Mouse (Mus musculus) bone marrow macrophage, adult 2 months (primary cell): ENCODE data around the gene Dhx9. TPM values are rescaled to one million over a fixed set of nuclear protein-coding genes. Genes with fewer than 3 reads are reported as not detected.
"Not testable (repeated sequence)": the region's sequence is repeated elsewhere in the genome, so short reads cannot be mapped to it uniquely, and the experiment has no call there.

Experiments
- H3K27ac ChIP-seq: 2 replicates; pipeline ENCODE4 v1.5.1; 2012; ENCODE audit warnings: low read depth, low read length; ENCODE audit not compliant: insufficient read depth
- H3K4me1 ChIP-seq: 2 replicates; pipeline ENCODE4 v1.6.1; 2012; ENCODE audit warnings: low read length; ENCODE audit not compliant: control insufficient read depth, insufficient read depth
- H3K4me3 ChIP-seq: 2 replicates; pipeline ENCODE4 v1.5.1; 2012; ENCODE audit warnings: mild to moderate bottlenecking, low read length, moderate library complexity; ENCODE audit not compliant: insufficient read depth
- CTCF ChIP-seq: IDR thresholded peaks from 2 replicates; pipeline ENCODE4 v1.5.1; 2012; ENCODE audit warnings: low read depth, mild to moderate bottlenecking, low read length, moderate library complexity
- POLR2A ChIP-seq: IDR thresholded peaks from 2 replicates; pipeline ENCODE4 v1.6.1; 2012; ENCODE audit warnings: mild to moderate bottlenecking, low read depth, low read length, borderline replicate concordance
- polyA plus RNA-seq: library from polyadenylated mRNA; stranded (reverse); fragments of >200 nt; gene quantifications from 2 replicates; pipeline ENCODE4 v1.2.4, GENCODE M21; 2012; ENCODE audit not compliant: missing spikeins, insufficient read depth, insufficient read length

The Dhx9 gene
- polyA plus RNA-seq, result 61.2 and 67.9 TPM in 2 replicates

DNA sequence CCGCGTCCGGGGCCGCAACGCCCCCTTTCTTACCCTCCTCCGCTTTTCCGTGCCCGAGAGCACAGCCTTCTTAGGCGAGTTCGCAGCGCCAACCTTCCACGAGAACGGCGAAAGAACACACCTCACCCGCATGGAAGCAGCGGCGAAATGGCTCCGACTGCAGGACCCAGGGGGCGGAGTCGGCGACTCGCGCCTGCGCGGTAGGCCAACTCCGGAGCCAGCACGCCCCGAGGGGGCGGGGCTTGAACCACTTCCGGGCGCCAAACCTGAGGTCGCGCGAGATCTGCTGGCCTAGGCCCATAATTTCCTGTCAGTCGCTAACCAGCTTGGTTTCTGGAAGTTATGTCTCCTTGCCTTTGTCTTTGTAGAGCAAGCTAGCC, at the start of gene Dhx9:
Gene Dhx9 (minus strand): TSS at position 161 of the 380 bp plus-strand sequence.
- TF ChIP-seq POLR2A, result no peak
- TF ChIP-seq CTCF, result no peak
- Histone ChIP-seq H3K4me3 (peak within 1 kb of the TSS; percentile 97), H3K27ac (peak within 1 kb of the TSS; percentile 97), H3K4me1 (peaks cover 40% of the 10 kb centered on the region)

DNA sequence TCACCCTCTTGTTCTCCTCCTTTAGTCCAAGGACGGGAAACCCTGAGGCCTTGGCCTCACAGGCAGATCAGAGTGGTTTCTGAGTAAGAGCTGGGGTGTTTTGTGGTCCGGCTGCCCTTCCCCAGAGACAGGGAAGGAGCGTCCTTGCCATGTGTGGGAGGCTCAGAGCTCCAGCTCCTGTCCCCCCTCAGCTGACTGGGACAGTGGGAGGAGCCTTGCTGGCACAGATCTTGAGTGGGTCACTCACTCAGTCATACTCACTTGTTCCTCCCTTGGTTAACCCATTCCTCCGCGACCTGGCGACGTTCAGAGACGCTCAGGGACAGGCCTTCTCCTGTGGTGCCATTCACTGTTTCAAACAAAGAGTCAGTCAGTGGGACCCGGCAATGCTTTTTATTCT, 48.2 kb upstream of the Dhx9 start:
- no peak overlapping the region for H3K27ac ChIP-seq
- no peak overlapping the region for H3K4me3 ChIP-seq
- no peak for TF ChIP-seq CTCF
- TF ChIP-seq POLR2A, result no peak
- peaks cover 10% of the 10 kb centered on the region for H3K4me1 ChIP-seq

DNA sequence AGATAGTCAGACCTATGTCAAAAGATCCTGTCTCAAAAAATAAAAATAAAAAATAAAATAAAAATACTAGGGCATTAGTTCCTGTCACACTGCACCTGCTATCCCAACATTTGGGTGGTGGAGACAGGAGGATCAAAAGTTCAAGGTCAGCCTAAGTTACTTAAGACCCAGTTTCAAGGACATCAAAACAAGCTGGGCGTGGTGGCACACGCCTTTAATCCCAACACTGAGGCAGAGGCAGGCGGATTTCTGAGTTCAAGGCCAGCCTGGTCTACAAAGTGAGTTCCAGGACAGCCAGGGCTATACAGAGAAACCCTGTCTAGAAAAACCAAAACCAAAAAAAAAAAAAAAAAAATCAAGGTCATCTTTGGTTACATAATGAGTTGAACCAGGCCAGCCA, 45.4 kb upstream of the Dhx9 start:
- peak overlapping the region; percentile 86 for H3K27ac ChIP-seq
- H3K4me3 ChIP-seq, result not testable (repeated sequence)
- peaks cover 15% of the 10 kb centered on the region for H3K4me1 ChIP-seq

DNA sequence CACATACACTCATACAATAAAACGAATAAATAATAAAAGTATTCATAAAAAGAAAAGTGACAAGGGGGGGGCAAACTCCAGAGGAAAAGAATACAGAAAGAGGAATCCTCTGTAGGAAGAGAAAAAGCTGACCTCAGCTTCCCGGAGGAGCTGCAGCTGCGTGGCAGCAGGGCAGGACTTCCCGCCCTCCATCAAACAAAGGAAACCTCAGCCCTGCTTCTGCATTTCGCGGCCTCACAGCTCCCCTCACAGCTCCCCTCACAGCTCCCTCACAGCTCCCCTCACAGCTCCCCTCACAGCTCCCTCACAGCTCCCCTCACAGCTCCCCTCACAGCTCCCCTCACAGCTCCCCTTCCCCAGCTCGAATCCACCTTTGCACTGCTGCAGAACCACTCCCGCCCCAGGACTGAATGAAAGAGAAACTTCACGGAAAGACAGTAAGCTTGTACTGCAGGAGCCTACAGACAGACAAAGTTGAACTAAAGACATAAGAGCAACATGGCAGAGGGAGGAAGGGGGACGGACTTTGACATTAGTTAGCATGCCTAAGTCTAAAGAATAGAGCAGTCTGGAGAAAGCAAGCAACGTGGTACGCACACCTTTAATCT, 44.9 kb upstream of the Dhx9 start:
- peak overlapping the region; percentile 86 for H3K27ac ChIP-seq
- H3K4me3 ChIP-seq, result peak overlapping the region; percentile 49
- H3K4me1 ChIP-seq, result peaks cover 15% of the 10 kb centered on the region
- TF ChIP-seq CTCF (no peak), POLR2A (no peak)

DNA sequence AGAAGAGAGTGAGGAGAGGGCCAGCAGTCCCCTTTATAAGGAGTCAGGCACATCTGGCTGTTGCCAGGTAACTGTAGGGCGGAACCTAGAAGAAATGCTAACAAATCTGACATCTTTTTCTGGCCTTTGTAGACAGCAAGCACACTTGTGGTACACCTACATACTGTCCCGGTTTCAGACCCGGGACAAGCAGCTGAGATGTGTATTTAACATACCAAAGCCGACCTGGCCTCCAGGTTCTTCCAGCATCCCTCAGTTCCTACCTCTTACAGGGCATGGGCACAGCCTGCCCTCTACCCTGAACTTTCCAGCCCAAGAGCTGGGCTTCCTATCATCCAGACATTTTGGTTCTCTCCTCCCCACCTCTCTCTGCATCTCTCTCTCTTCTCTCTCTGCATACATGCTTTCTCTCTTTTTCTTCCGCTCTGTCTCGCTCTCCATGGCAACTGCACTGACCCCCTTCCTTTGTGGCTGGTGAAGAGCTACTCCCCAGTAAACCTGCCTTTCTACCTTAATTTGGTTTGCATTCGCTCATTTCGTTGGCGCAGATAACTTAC, 44.3 kb upstream of the Dhx9 start:
- H3K4me1 ChIP-seq, result peaks cover 16% of the 10 kb centered on the region
- H3K4me3 ChIP-seq, result peak overlapping the region; percentile 36; the same call in 1 of the 2 replicates
- peak overlapping the region; percentile 74 for H3K27ac ChIP-seq
- TF ChIP-seq CTCF, result no peak
- TF ChIP-seq POLR2A, result no peak

DNA sequence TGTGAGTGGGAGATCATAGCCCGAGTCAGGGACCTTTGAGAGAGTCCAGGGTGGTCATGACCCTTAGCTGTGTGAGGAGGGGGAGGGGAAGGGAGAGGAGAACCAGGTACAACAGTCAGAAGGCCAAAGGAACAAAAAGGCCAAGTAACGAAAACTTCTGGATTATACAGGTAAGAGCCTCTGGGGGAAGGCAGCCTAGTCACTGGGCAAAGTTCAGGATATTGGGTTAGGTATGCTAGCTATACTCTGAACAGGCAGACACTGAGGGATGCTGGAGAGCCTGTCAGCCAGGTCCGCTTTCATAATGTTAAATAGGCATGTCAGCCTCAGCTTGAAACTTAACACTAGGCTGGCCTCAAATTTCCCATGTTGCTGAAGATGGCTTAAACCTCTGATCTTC, 34.7 kb upstream of the Dhx9 start:
- Histone ChIP-seq H3K4me3 (no peak overlapping the region), H3K27ac (no peak overlapping the region), H3K4me1 (peaks cover 8% of the 10 kb centered on the region)
- TF ChIP-seq POLR2A (no peak), CTCF (no peak)

DNA sequence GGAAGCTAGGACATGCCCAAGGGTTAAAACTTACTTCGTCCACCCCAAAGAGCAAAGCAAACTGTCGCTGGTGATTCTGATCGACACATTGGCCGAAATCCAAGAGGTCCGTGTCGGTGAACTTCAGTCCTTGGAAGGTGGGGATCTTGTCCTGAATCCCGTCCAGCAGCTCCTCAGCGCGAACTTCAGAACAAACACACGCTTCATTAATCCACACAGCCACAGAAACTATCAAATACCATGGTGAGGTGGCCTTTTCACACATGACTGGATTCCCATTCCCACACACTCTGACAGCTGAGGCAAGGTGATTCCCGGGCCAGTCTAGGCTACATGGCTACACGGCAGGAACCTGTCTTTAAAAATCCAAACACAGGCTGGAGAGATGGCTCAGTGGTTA, 27.9 kb upstream of the Dhx9 start:
- Histone ChIP-seq H3K27ac (no peak overlapping the region), H3K4me3 (no peak overlapping the region), H3K4me1 (peaks cover 2% of the 10 kb centered on the region; the same call in 1 of the 2 replicates)
- TF ChIP-seq CTCF (no peak), POLR2A (no peak)

DNA sequence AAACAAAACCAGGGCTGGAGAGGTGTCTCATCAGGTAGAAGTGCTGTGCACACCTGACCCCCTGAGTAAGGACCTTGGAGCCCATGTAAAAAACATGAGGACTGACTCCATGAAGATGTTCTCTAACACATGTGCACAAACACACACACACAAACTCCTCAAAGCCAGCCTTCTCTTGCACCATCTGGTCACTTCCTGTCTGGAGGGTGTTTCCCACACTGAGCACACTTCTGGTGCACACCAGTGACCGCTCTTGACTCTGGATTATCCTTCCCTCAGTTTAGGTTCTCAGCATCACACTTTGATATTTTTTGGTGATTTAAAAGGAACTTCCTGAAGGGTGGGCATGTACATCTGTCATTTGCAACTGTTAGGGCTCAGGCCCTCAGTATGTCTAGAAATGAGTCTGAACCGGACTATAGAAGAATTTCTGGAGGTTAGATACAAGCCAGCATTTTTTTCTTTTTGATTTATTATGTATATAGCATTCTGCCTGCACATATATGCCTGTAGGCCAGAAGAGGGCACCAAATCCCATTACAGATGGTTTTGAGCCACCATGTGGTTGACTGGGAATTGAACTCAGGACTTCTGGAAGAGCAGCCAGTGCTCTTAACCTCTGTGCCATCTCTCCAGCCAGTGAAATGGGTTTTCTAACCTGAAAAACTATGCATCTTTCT, 23.0 kb upstream of the Dhx9 start:
- Histone ChIP-seq H3K27ac (no peak overlapping the region), H3K4me1 (peaks cover 7% of the 10 kb centered on the region; the same call in 1 of the 2 replicates), H3K4me3 (no peak overlapping the region)
- TF ChIP-seq POLR2A (no peak), CTCF (no peak)

DNA sequence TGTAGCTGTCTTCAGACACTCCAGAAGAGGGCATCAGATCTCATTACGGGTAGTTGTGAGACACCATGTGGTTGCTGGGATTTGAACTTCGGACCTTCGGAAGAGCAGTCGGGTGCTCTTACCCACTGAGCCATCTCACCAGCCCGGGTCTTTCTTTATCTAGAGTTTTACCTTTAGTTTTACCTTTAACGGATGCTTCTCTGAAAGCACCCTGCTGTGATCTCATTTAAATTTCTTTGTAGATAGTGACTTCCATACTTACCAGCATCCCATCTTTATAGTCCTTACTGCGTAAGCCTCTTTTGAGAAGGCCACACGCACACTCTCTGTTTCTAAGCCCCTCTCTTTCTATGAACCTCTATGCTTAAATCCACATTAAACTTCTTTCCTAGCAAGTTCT, 22.1 kb upstream of the Dhx9 start:
- not testable (repeated sequence) for H3K27ac ChIP-seq, H3K4me3 ChIP-seq, H3K4me1 ChIP-seq

DNA sequence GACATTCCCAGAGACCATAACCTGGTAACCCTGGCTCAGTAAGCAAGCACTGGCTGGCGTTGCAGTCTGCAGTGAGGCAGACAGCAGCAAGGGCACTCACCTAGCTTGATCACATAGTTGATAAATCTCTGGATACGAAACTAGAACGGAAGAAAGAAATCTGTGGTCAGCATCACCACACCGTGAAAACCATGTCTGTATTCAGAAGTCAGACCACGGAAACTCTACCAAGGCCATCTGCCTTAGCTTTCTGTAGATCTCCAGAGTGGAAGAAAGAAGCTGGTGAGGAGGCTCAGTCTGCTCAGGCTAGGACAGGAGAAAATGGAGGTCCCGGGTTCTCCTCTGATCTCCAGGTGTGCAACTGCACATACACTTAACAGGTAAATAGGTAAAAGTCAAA, 21.6 kb upstream of the Dhx9 start:
- H3K27ac ChIP-seq, result no peak overlapping the region
- TF ChIP-seq POLR2A (no peak), CTCF (no peak)
- H3K4me3 ChIP-seq, result no peak overlapping the region

More for the DNA sequence above, 21.6 kb upstream of the Dhx9 start:
- peaks cover 7% of the 10 kb centered on the region; the same call in 1 of the 2 replicates for H3K4me1 ChIP-seq
